24 mouse cellular contexts compared by ENCODE assay signal in the genomic region with DNA sequence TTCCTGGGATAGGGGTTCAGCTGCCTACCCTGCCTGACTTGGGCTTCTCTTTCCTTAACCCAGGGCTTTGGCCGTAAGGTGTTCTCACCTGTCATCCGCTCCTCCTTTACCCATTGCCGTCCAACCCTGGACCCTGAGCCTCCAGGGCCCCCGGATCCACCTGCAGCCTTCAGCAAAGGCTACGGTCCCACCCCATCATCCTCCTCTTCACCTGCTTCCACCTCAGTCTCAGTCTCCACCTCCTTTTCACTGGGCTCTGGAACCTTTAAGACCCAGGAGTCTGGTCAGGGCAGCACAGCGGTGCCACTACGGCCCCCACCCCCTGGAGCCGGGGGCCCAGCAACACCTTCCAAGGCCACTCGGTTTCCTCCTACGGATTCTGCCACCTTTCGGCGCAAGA. TPM values are rescaled to one million over a fixed set of nuclear protein-coding genes. Genes with fewer than 3 reads are reported as not detected.
"Had no signal": no experiment of that assay in that cellular context is flagged by ENCODE, and none has a peak within 500 bp of the region (broad histone marks: within the 10 kb centered on the region; RNA-seq: fewer than 3 reads in every experiment).

No protein-coding gene starts in this region.

- H3K27ac ChIP-seq: left cerebral cortex, adult 2 months; limb, embryonic 13.5 days; liver, embryonic 12.5 days; liver, embryonic 15.5 days; lung, embryonic 15.5 days; midbrain, embryonic 15.5 days; neural tube, embryonic 12.5 days; neural tube, embryonic 15.5 days had no signal

- H3K4me3 ChIP-seq: left cerebral cortex, adult 2 months; limb, embryonic 13.5 days; liver, embryonic 12.5 days; liver, embryonic 15.5 days; lung, embryonic 15.5 days; midbrain, embryonic 15.5 days; neural tube, embryonic 12.5 days; neural tube, embryonic 15.5 days had no signal

- DNase-seq: kidney, adult 18-20 months; kidney, postnatal 10 days; kidney, postnatal 36 days; liver; lung, adult 18-20 months; lung, postnatal 10 days; lung, postnatal 36 days; thymus, adult 18-20 months; thymus, postnatal 14 days had no signal

- H3K4me2 ChIP-seq: limb, embryonic 13.5 days; liver, embryonic 12.5 days; liver, embryonic 15.5 days; lung, embryonic 15.5 days; midbrain, embryonic 11.5 days; midbrain, embryonic 15.5 days; neural tube, embryonic 12.5 days; neural tube, embryonic 15.5 days had no signal

- ATAC-seq: intestine, embryonic 16.5 days; liver, embryonic 12.5 days; midbrain, embryonic 15.5 days had no signal

- H3K27me3 ChIP-seq: limb, embryonic 13.5 days; liver, embryonic 12.5 days; liver, embryonic 15.5 days; lung, embryonic 15.5 days; megakaryocyte, embryonic 14.5 days; midbrain, embryonic 15.5 days; neural tube, embryonic 12.5 days; neural tube, embryonic 15.5 days had no signal

- H3K9me3 ChIP-seq: limb, embryonic 13.5 days; liver, embryonic 15.5 days; lung, embryonic 15.5 days; midbrain, embryonic 15.5 days; neural tube, embryonic 15.5 days had no signal

- H3K9ac ChIP-seq: limb, embryonic 13.5 days; liver, embryonic 12.5 days; liver, embryonic 15.5 days; lung, embryonic 15.5 days; midbrain, embryonic 15.5 days; neural tube, embryonic 12.5 days; neural tube, embryonic 15.5 days had no signal

RNA-seq across cellular contexts. Expression of a gene that starts 13.2 kb away (rescaled TPM):
- total RNA-seq: layer of hippocampus, postnatal 36 days; left cerebral cortex, postnatal 36 days had no signal
- polyA plus RNA-seq: small intestine, adult 2 months; spleen, adult 2 months had no signal

RNA-seq across cellular contexts. Expression of a gene that starts 17.9 kb away (rescaled TPM):
- polyA plus RNA-seq: spleen, adult 2 months had no signal
